ENCODE assay signal across 8 mouse cellular contexts in genomic region chr2:181658930-181659555, GRCm38 (mm10). TPM values are rescaled to one million over a fixed set of nuclear protein-coding genes. Genes with fewer than 3 reads are reported as not detected.
DNase-seq lines count a peak whose midpoint lies in the region; ATAC-seq and TF ChIP-seq lines count a peak whose summit lies in the region.

No protein-coding gene starts in this region.

- H3K27me3 ChIP-seq in lung, postnatal 0 days (replicated peaks; ENCODE audit: insufficient read depth, low read length) = no peaks in the 10 kb centered on the region

- peaks cover 22% of the 10 kb centered on the region; the same call in 1 of the 2 replicates for H3K36me3 ChIP-seq in lung, postnatal 0 days (ENCODE audit: insufficient read depth, low read length)

- DNase-seq in 416B (ENCODE audit: low read depth) (peak; percentile 91), NIH3T3 (ENCODE audit: low read depth) (peak; percentile 60)
- peak; percentile 72 to 78 for DNase-seq in heart, postnatal 14 days
- peak; percentile 79 to 83 for DNase-seq in kidney, postnatal 25 days
- peak; percentile 74 for DNase-seq in lung, postnatal 0 days (ENCODE audit: low spot score)
- peak; percentile 59 to 77 for DNase-seq in right cerebral cortex, adult 2 months (ENCODE audit: low spot score in 2 of 2)
- no peak for DNase-seq in cerebellum, adult 9-10 months

- intact Hi-C loops in heart, postnatal 14 days (cut with DNase I) = loop anchor here (1.0 to 5.0 kb wide), 2 partner anchors 19 to 37 kb away; no protein-coding TSS in a partner anchor

- peak; percentile 76; the same call in 1 of the 2 replicates for TF ChIP-seq CTCF in embryonic fibroblast, embryonic 13.5 days (IDR thresholded peaks at IDR 0.05; ENCODE audit: borderline replicate concordance, insufficient read depth, low read length)
- no peak; the same call in 1 of the 2 replicates for TF ChIP-seq CTCF in lung, postnatal 0 days (IDR thresholded peaks at IDR 0.05)

- ATAC-seq in lung, postnatal 0 days = peak; percentile 52

- WGBS in lung, postnatal 0 days = 34% methylated on average over 17 of the region's 17 CpGs

- H3K4me1 ChIP-seq in embryonic fibroblast, embryonic 13.5 days (ENCODE audit: control insufficient read depth, insufficient read depth, low read length) = no peaks in the 10 kb centered on the region
- H3K4me1 ChIP-seq in lung, postnatal 0 days (ENCODE audit: insufficient read depth, low read depth, low read length) = no peaks in the 10 kb centered on the region; the same call in 1 of the 2 replicates

- H3K27ac ChIP-seq in embryonic fibroblast, embryonic 13.5 days (ENCODE audit: insufficient read depth, low read length) = no peak overlapping the region
- H3K27ac ChIP-seq in lung, postnatal 0 days (ENCODE audit: low read length) = no peak overlapping the region

- no peak overlapping the region for H3K4me3 ChIP-seq in embryonic fibroblast, embryonic 13.5 days (ENCODE audit: insufficient read depth, low read length)
- H3K4me3 ChIP-seq in lung, postnatal 0 days (ENCODE audit: low read depth, low read length) = no peak overlapping the region

- no peak for TF ChIP-seq POLR2A in embryonic fibroblast, embryonic 13.5 days (IDR thresholded peaks at IDR 0.05; ENCODE audit: low read depth, low read length)

- H3K4me2 ChIP-seq in lung, postnatal 0 days (replicated peaks; ENCODE audit: low read depth, low read length) = no peak overlapping the region

- H3K9me3 ChIP-seq in lung, postnatal 0 days (ENCODE audit: low read length) = no peaks in the 10 kb centered on the region

- no peak overlapping the region for H3K9ac ChIP-seq in lung, postnatal 0 days (replicated peaks; ENCODE audit: low read depth)

- TF ChIP-seq EP300 in lung, postnatal 0 days (IDR thresholded peaks at IDR 0.05) = no peak

RNA-seq across cellular contexts. Expression of gene Gm29797, which starts 2.2 kb away (rescaled TPM):
- not detected in 2 replicates for polyA plus RNA-seq in embryonic fibroblast, embryonic 13.5 days (2011; ENCODE audit: insufficient read length, low read depth, missing spikeins)
- not detected for total RNA-seq in heart, postnatal 14 days (2021)
- polyA plus RNA-seq in lung, postnatal 0 days (2015; fragmentation: Nextera tagmentation; extraction: Ambion mirVana) = not detected in 2 replicates

RNA-seq across cellular contexts. Expression of gene Sox18, which starts 12.4 kb away (rescaled TPM):
- not detected in 2 replicates for polyA plus RNA-seq in embryonic fibroblast, embryonic 13.5 days (2011; ENCODE audit: insufficient read length, low read depth, missing spikeins)
- 10 to 100 TPM; 73.4 to 77.1 TPM for total RNA-seq in heart, postnatal 14 days (2021)
- polyA plus RNA-seq in lung, postnatal 0 days (2015; fragmentation: Nextera tagmentation; extraction: Ambion mirVana) = 134 and 161 TPM in 2 replicates

RNA-seq across cellular contexts. Expression of gene Tcea2, which starts 21.1 kb away (rescaled TPM):
- polyA plus RNA-seq in embryonic fibroblast, embryonic 13.5 days (2011; ENCODE audit: insufficient read length, low read depth, missing spikeins) = 6.8 and 13.4 TPM in 2 replicates
- 1 to 10 TPM; 6.4 to 8.7 TPM for total RNA-seq in heart, postnatal 14 days (2021)
- polyA plus RNA-seq in lung, postnatal 0 days (2015; fragmentation: Nextera tagmentation; extraction: Ambion mirVana) = 14.1 and 15.3 TPM in 2 replicates

RNA-seq across cellular contexts. Expression of gene Rgs19, which starts 34.7 kb away (rescaled TPM):
- 66.1 and 87.1 TPM in 2 replicates for polyA plus RNA-seq in embryonic fibroblast, embryonic 13.5 days (2011; ENCODE audit: insufficient read length, low read depth, missing spikeins)
- 1 to 10 TPM; 7.2 to 8.1 TPM for total RNA-seq in heart, postnatal 14 days (2021)
- polyA plus RNA-seq in lung, postnatal 0 days (2015; fragmentation: Nextera tagmentation; extraction: Ambion mirVana) = 32.7 and 33.3 TPM in 2 replicates

RNA-seq across cellular contexts. Expression of gene Lkaaear1, which starts 39.2 kb away (rescaled TPM):
- not detected in 2 replicates for polyA plus RNA-seq in embryonic fibroblast, embryonic 13.5 days (2011; ENCODE audit: insufficient read length, low read depth, missing spikeins)
- total RNA-seq in heart, postnatal 14 days (2021) = not detected
- polyA plus RNA-seq in lung, postnatal 0 days (2015; fragmentation: Nextera tagmentation; extraction: Ambion mirVana) = not detected in 2 replicates

Comparison
In these comparisons a context has a peak if more than half of its experiments do, and no peak if none do; other contexts are left out.
1. RNA of gene Sox18, which starts 12.4 kb away (polyA plus RNA-seq): 134 to 161 TPM in lung, postnatal 0 days; not detected in embryonic fibroblast, embryonic 13.5 days; every median in the first group is over 100 times any median in the second.